Mouse (Mus musculus): ENCODE results near the gene Abcg3. TPM values are rescaled to one million over a fixed set of nuclear protein-coding genes. Genes with fewer than 3 reads are reported as not detected.

Abcg3 gene
- polyA plus RNA-seq (2012; rRNA removed): 4.4 and 4.9 TPM in 2 replicates

GRCm38 (mm10) chr5:104982535-104982934, at the start of gene Abcg3:
Abcg3 (minus strand) TSS chr5:104982718.

Other genes starting within 250 kb of the Abcg3 start
- gene Zfp951, start 122.6 kb downstream of the Abcg3 start, polyA plus RNA-seq (2012; rRNA removed): 0.77 and 0.84 TPM in 2 replicates
- 3.7 and 4.5 TPM in 2 replicates for gene Gbp9, start 156.8 kb upstream of the Abcg3 start, polyA plus RNA-seq (2012; rRNA removed)
- 6.1 and 6.8 TPM in 2 replicates for gene Gbp8, start 156.8 kb upstream of the Abcg3 start, polyA plus RNA-seq (2012; rRNA removed)
- 2.5 and 3.4 TPM in 2 replicates for gene Gbp4, start 156.9 kb upstream of the Abcg3 start, polyA plus RNA-seq (2012; rRNA removed)

All from liver, embryonic 18 days (tissue).